Mouse (Mus musculus): ENCODE data around the gene Rdh19. TPM values are rescaled to one million over a fixed set of nuclear protein-coding genes. Genes with fewer than 3 reads are reported as not detected.

Rdh19 gene
- polyA plus RNA-seq, 1 experiment from 2014 or later: not detected

DNA sequence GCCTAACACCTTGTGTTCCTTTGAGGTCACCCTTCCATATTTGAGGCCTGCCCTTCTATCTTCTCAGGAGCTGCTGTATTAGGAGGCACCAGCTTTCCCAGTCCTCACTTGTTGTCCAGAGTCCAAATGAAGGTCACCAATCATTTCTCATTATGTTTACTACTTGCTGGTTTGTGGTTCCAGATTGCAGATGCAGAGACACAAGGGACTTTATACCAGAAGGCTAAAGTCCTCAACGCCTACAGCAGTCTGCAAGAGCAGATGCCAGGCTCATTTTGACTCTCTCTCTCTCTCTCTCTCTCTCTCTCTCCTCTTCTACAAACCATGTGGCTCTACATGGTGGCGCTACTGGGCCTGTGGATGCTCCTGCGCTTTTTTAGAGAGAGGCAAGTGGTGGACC lies 16.5 kb downstream of the Rdh19 start, which contains the start of gene Rdh16f2:
Rdh16f2 (plus strand) TSS at position 243 of the 400 bp plus-strand sequence.
- Histone ChIP-seq H3K27me3 (replicated peaks; ENCODE audit: control insufficient read depth, insufficient read depth, low read length) (no peaks in the 10 kb centered on the region), H3K4me3 (ENCODE audit: low read depth, low read length) (no peak within 1 kb of the TSS), H3K4me2 (ENCODE audit: low read length) (no peak within 1 kb of the TSS), H3K9ac (ENCODE audit: low read length) (no peak within 1 kb of the TSS), H3K9me3 (replicated peaks; ENCODE audit: control insufficient read depth, low read length) (no peaks in the 10 kb centered on the region), H3K4me1 (ENCODE audit: control insufficient read depth, insufficient read depth, low read length) (no peaks in the 10 kb centered on the region), H3K27ac (ENCODE audit: low read depth, low read length) (no peak within 1 kb of the TSS), H3K36me3 (ENCODE audit: control insufficient read depth, insufficient read depth, low read length) (no peaks in the 10 kb centered on the region)
- no peak for ATAC-seq
- WGBS: 85% methylated on average over 3 of the region's 3 CpGs
- no peak for DNase-seq (ENCODE audit: low spot score)

- Histone ChIP-seq H3K4me2 (ENCODE audit: low read length) (no peak overlapping the region), H3K36me3 (ENCODE audit: control insufficient read depth, insufficient read depth, low read length) (no peaks in the 10 kb centered on the region), H3K27ac (ENCODE audit: low read depth, low read length) (no peak overlapping the region), H3K4me1 (ENCODE audit: control insufficient read depth, insufficient read depth, low read length) (no peaks in the 10 kb centered on the region), H3K9ac (ENCODE audit: low read length) (no peak overlapping the region), H3K4me3 (ENCODE audit: low read depth, low read length) (no peak overlapping the region), H3K27me3 (replicated peaks; ENCODE audit: control insufficient read depth, insufficient read depth, low read length) (no peaks in the 10 kb centered on the region), H3K9me3 (replicated peaks; ENCODE audit: control insufficient read depth, low read length) (no peaks in the 10 kb centered on the region)
- 68% methylated on average over 4 of the region's 4 CpGs for WGBS
- DNase-seq (ENCODE audit: low spot score) (peak; percentile 5), ATAC-seq (no peak)
Measured at GRCm38 (mm10) chr10:127872484-127872883, 22.8 kb downstream of the Rdh19 start.

DNA sequence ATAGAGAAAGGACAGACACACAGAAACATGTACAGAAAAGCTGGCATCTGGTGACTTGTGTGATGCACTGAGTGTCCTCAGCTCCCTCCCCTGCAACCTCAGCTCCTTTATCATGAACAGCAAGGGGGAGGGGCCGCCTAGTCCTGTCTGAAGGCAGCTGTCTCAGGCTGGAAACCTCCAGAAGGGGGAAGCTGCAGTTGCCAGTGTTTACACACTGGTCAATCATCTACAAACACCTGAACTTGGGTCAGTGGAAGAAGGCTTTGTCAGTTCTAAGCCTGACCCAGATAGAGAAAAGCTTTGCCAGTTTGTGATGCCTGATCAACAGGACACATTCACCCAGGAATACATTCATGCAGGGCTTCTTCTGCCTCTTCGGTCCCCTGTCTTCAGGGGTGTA lies 28.0 kb downstream of the Rdh19 start:
- no peak overlapping the region for H3K9ac ChIP-seq (ENCODE audit: low read length)
- H3K4me1 ChIP-seq (ENCODE audit: control insufficient read depth, insufficient read depth, low read length): no peaks in the 10 kb centered on the region
- H3K4me2 ChIP-seq (ENCODE audit: low read length): no peak overlapping the region
- H3K36me3 ChIP-seq (ENCODE audit: control insufficient read depth, insufficient read depth, low read length): no peaks in the 10 kb centered on the region
- H3K27ac ChIP-seq (ENCODE audit: low read depth, low read length): no peak overlapping the region
- no peaks in the 10 kb centered on the region for H3K9me3 ChIP-seq (replicated peaks; ENCODE audit: control insufficient read depth, low read length)
- WGBS: 64% methylated on average over 2 of the region's 2 CpGs
- no peak for ATAC-seq
- no peak overlapping the region for H3K4me3 ChIP-seq (ENCODE audit: low read depth, low read length)
- H3K27me3 ChIP-seq (replicated peaks; ENCODE audit: control insufficient read depth, insufficient read depth, low read length): no peaks in the 10 kb centered on the region
- DNase-seq (ENCODE audit: low spot score): no peak

DNA sequence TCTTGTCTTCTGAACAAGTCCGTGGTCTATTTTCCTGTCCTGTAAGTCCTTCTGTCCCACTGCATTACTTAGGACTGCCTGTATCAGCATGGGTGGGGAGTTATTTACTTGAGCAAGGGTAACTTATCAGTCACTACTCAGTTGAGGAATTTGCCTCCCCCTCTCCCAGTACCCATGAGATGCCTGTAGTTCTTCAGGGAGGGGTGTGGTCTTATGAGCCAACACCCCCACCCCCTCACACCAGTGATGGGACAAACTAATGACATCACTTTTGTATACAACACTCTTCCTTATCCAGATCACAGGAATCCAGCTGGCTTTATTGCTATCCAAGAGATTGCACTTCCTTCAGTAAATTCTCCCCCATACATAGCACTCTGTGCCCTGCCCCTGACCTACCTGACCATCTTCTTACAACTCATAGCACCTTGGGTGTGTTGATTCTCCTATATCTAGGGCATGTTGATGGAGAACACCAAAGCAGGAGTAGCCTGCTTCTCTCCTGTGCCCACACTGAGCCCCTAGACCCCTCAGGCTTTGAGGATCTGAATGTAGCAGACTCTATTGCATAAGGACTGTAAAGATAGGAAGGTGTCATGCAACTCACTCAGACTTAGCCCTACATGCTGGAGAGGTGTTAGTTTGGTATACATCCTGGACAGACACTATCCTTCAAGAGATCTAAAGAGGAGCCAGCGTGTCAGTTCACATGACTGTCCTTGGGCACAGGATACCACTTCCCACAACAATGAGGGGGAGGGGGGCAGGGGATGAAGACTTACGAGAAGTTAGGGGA lies 28.7 kb downstream of the Rdh19 start:
- H3K27me3 ChIP-seq (replicated peaks; ENCODE audit: control insufficient read depth, insufficient read depth, low read length): no peaks in the 10 kb centered on the region
- no peak overlapping the region for H3K27ac ChIP-seq (ENCODE audit: low read depth, low read length)
- H3K4me1 ChIP-seq (ENCODE audit: control insufficient read depth, insufficient read depth, low read length): no peaks in the 10 kb centered on the region
- ATAC-seq (no peak), DNase-seq (ENCODE audit: low spot score) (no peak)
- no peak overlapping the region for H3K9ac ChIP-seq (ENCODE audit: low read length)
- 76% methylated on average over 3 of the region's 3 CpGs for WGBS
- H3K4me2 ChIP-seq (ENCODE audit: low read length): no peak overlapping the region
- no peaks in the 10 kb centered on the region for H3K36me3 ChIP-seq (ENCODE audit: control insufficient read depth, insufficient read depth, low read length)
- H3K4me3 ChIP-seq (ENCODE audit: low read depth, low read length): no peak overlapping the region
- no peaks in the 10 kb centered on the region for H3K9me3 ChIP-seq (replicated peaks; ENCODE audit: control insufficient read depth, low read length)

- Histone ChIP-seq H3K36me3 (ENCODE audit: control insufficient read depth, insufficient read depth, low read length) (no peaks in the 10 kb centered on the region), H3K27ac (ENCODE audit: low read depth, low read length) (no peak overlapping the region), H3K4me3 (ENCODE audit: low read depth, low read length) (no peak overlapping the region), H3K4me2 (ENCODE audit: low read length) (no peak overlapping the region), H3K9me3 (replicated peaks; ENCODE audit: control insufficient read depth, low read length) (no peaks in the 10 kb centered on the region), H3K4me1 (ENCODE audit: control insufficient read depth, insufficient read depth, low read length) (no peaks in the 10 kb centered on the region), H3K27me3 (replicated peaks; ENCODE audit: control insufficient read depth, insufficient read depth, low read length) (no peaks in the 10 kb centered on the region), H3K9ac (ENCODE audit: low read length) (no peak overlapping the region)
- ATAC-seq (no peak), DNase-seq (ENCODE audit: low spot score) (no peak)
- 85% methylated on average over 3 of the region's 3 CpGs for WGBS
Measured at GRCm38 (mm10) chr10:127879155-127879688, 29.5 kb downstream of the Rdh19 start.

DNA sequence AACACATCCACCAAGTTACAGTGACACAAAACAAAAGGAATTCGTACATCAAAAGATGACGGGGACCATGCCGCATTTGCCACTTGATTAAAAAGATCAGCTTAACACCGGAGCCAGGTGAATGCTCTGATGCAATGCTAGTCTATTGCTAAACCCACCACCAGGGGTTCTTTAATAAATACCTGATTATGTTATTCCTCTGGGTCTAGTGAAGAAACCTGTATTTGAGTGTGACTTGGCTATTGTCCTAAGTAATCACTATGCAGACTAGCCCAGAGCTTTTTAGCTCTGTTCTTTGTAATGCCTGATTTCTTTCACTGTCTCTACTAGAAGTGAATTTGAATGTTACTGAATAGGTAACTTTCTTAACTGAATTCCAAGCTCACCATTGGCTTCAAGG lies 31.3 kb downstream of the Rdh19 start:
- WGBS: 69% methylated on average over 4 of the region's 4 CpGs
- Histone ChIP-seq H3K36me3 (ENCODE audit: control insufficient read depth, insufficient read depth, low read length) (no peaks in the 10 kb centered on the region), H3K4me1 (ENCODE audit: control insufficient read depth, insufficient read depth, low read length) (no peaks in the 10 kb centered on the region), H3K9ac (ENCODE audit: low read length) (no peak overlapping the region), H3K4me3 (ENCODE audit: low read depth, low read length) (no peak overlapping the region), H3K27me3 (replicated peaks; ENCODE audit: control insufficient read depth, insufficient read depth, low read length) (no peaks in the 10 kb centered on the region), H3K4me2 (ENCODE audit: low read length) (no peak overlapping the region), H3K9me3 (replicated peaks; ENCODE audit: control insufficient read depth, low read length) (no peaks in the 10 kb centered on the region), H3K27ac (ENCODE audit: low read depth, low read length) (no peak overlapping the region)
- ATAC-seq (no peak), DNase-seq (ENCODE audit: low spot score) (no peak)

DNA sequence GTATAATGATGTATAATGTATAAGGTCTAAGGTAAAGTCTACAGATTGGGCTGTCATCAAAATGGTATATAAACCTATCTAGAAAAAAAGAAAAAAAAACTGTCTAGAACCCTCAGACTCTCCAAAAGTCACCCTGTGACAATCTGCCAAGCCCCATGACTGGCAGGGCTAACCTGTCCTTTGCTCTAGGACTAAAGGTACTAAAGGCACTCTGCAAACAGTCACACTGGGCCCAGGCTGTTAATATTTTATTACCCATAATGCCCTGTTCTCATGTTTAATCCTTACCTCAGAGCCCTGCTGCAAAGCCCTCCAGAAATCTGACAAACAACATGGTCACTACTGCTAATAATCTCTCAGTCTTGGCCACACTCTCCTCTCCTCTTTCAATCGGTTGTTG lies 36.8 kb downstream of the Rdh19 start:
- ATAC-seq: no peak
- no peak overlapping the region for H3K4me3 ChIP-seq (ENCODE audit: low read depth, low read length)
- no peak for DNase-seq (ENCODE audit: low spot score)
- no peaks in the 10 kb centered on the region for H3K4me1 ChIP-seq (ENCODE audit: control insufficient read depth, insufficient read depth, low read length)
- H3K36me3 ChIP-seq (ENCODE audit: control insufficient read depth, insufficient read depth, low read length): no peaks in the 10 kb centered on the region
- no peak overlapping the region for H3K27ac ChIP-seq (ENCODE audit: low read depth, low read length)
- H3K9ac ChIP-seq (ENCODE audit: low read length): no peak overlapping the region
- H3K4me2 ChIP-seq (ENCODE audit: low read length): no peak overlapping the region
- no peaks in the 10 kb centered on the region for H3K9me3 ChIP-seq (replicated peaks; ENCODE audit: control insufficient read depth, low read length)
- WGBS: 90% methylated on average over 1 of the region's 1 CpGs
- no peaks in the 10 kb centered on the region for H3K27me3 ChIP-seq (replicated peaks; ENCODE audit: control insufficient read depth, insufficient read depth, low read length)

- Histone ChIP-seq H3K9ac (ENCODE audit: low read length) (no peak overlapping the region), H3K4me2 (ENCODE audit: low read length) (no peak overlapping the region), H3K27me3 (replicated peaks; ENCODE audit: control insufficient read depth, insufficient read depth, low read length) (no peaks in the 10 kb centered on the region), H3K4me3 (ENCODE audit: low read depth, low read length) (no peak overlapping the region), H3K36me3 (ENCODE audit: control insufficient read depth, insufficient read depth, low read length) (no peaks in the 10 kb centered on the region), H3K9me3 (replicated peaks; ENCODE audit: control insufficient read depth, low read length) (no peaks in the 10 kb centered on the region), H3K4me1 (ENCODE audit: control insufficient read depth, insufficient read depth, low read length) (no peaks in the 10 kb centered on the region), H3K27ac (ENCODE audit: low read depth, low read length) (no peak overlapping the region)
- no peak for ATAC-seq
- 73% methylated on average over 4 of the region's 4 CpGs for WGBS
- DNase-seq (ENCODE audit: low spot score): no peak
Measured at GRCm38 (mm10) chr10:127886971-127887370, 37.2 kb downstream of the Rdh19 start.

DNA sequence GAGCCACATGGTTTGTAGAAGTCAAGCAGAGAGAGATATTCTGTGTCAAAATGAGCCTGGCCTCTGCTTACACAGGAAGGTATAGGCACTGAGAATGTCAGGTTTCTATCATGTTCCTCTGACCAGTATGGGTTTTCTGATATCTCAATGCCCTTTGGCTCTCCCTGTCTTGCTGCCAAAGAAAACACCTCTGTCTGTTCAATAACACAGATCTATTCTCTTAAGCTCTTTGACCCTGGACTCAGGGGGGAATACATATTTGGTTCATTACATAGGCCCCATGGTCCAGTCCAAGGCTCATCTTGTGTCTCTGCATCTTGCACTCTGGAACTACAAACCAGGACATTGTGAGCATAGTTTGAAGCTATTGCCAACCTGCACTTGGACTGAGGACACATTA lies 38.9 kb downstream of the Rdh19 start, which contains the start of gene Rdh7:
Rdh7 (minus strand) TSS at position 213 of the 400 bp plus-strand sequence.
- DNase-seq (ENCODE audit: low spot score) (no peak), ATAC-seq (no peak)
- no peak within 1 kb of the TSS for H3K4me2 ChIP-seq (ENCODE audit: low read length)
- no peak within 1 kb of the TSS for H3K27ac ChIP-seq (ENCODE audit: low read depth, low read length)
- no peak within 1 kb of the TSS for H3K9ac ChIP-seq (ENCODE audit: low read length)
- no peaks in the 10 kb centered on the region for H3K9me3 ChIP-seq (replicated peaks; ENCODE audit: control insufficient read depth, low read length)
- H3K36me3 ChIP-seq (ENCODE audit: control insufficient read depth, insufficient read depth, low read length): no peaks in the 10 kb centered on the region
- H3K27me3 ChIP-seq (replicated peaks; ENCODE audit: control insufficient read depth, insufficient read depth, low read length): no peaks in the 10 kb centered on the region
- no peaks in the 10 kb centered on the region for H3K4me1 ChIP-seq (ENCODE audit: control insufficient read depth, insufficient read depth, low read length)
- H3K4me3 ChIP-seq (ENCODE audit: low read depth, low read length): no peak within 1 kb of the TSS

Data from forebrain, embryonic 14.5 days (tissue).